Mouse (Mus musculus): Measurements from ENCODE around the gene Metrn. TPM values are rescaled to one million over a fixed set of nuclear protein-coding genes. Genes with fewer than 3 reads are reported as not detected.

The Metrn gene
- total RNA-seq, 2 experiments from 2014 or later: 1.3 to 3.2 TPM

Other genes starting within 250 kb of the Metrn start
- not detected in 2 replicates for gene Sox8, start 226.4 kb downstream of the Metrn start, total RNA-seq (2015; ENCODE audit: low replicate concordance)
- 0.17 TPM in 1 of 2 replicates, not detected in the other for gene Sox8, start 226.4 kb downstream of the Metrn start, total RNA-seq (2017; ENCODE audit: low replicate concordance)
- gene Lmf1, start 218.1 kb downstream of the Metrn start, total RNA-seq (2015; ENCODE audit: low replicate concordance): 2.7 and 7.1 TPM in 2 replicates
- 1.5 and 1.8 TPM in 2 replicates for gene Lmf1, start 218.1 kb downstream of the Metrn start, total RNA-seq (2017; ENCODE audit: low replicate concordance)
- not detected in 2 replicates for gene Gng13, start 80.0 kb downstream of the Metrn start, total RNA-seq (2015; ENCODE audit: low replicate concordance)
- gene Gng13, start 80.0 kb downstream of the Metrn start, total RNA-seq (2017; ENCODE audit: low replicate concordance): 0.70 TPM in 1 of 2 replicates, not detected in the other
- gene Chtf18, start 69.7 kb downstream of the Metrn start, total RNA-seq (2015; ENCODE audit: low replicate concordance): 7.7 and 8.6 TPM in 2 replicates
- gene Chtf18, start 69.7 kb downstream of the Metrn start, total RNA-seq (2017; ENCODE audit: low replicate concordance): 7.6 and 11.8 TPM in 2 replicates
- gene Rpusd1, start 69.5 kb downstream of the Metrn start, total RNA-seq (2015; ENCODE audit: low replicate concordance): 4.2 and 6.5 TPM in 2 replicates
- 1.4 TPM in 2 replicates for gene Rpusd1, start 69.5 kb downstream of the Metrn start, total RNA-seq (2017; ENCODE audit: low replicate concordance)
- gene Mslnl, start 61.1 kb downstream of the Metrn start, total RNA-seq (2015; ENCODE audit: low replicate concordance): not detected in 2 replicates
- gene Mslnl, start 61.1 kb downstream of the Metrn start, total RNA-seq (2017; ENCODE audit: low replicate concordance): not detected in 2 replicates
- not detected in 2 replicates for gene Msln, start 42.8 kb downstream of the Metrn start, total RNA-seq (2015; ENCODE audit: low replicate concordance)
- gene Msln, start 42.8 kb downstream of the Metrn start, total RNA-seq (2017; ENCODE audit: low replicate concordance): not detected in 2 replicates
- 3.5 and 5.9 TPM in 2 replicates for gene Narfl, start 23.4 kb downstream of the Metrn start, total RNA-seq (2015; ENCODE audit: low replicate concordance)
- 6.2 and 7.8 TPM in 2 replicates for gene Narfl, start 23.4 kb downstream of the Metrn start, total RNA-seq (2017; ENCODE audit: low replicate concordance)
- gene Haghl, start 11.5 kb downstream of the Metrn start, total RNA-seq (2015; ENCODE audit: low replicate concordance): 2.9 TPM in 1 of 2 replicates, not detected in the other
- gene Haghl, start 11.5 kb downstream of the Metrn start, total RNA-seq (2017; ENCODE audit: low replicate concordance): 1.9 and 3.1 TPM in 2 replicates
- gene Ccdc78, start 10.6 kb downstream of the Metrn start, total RNA-seq (2015; ENCODE audit: low replicate concordance): not detected in 2 replicates
- not detected in 2 replicates for gene Ccdc78, start 10.6 kb downstream of the Metrn start, total RNA-seq (2017; ENCODE audit: low replicate concordance)
- gene Fam173a, start 4.2 kb downstream of the Metrn start, total RNA-seq (2015; ENCODE audit: low replicate concordance): 14.8 and 24.9 TPM in 2 replicates
- 7.7 and 9.6 TPM in 2 replicates for gene Fam173a, start 4.2 kb downstream of the Metrn start, total RNA-seq (2017; ENCODE audit: low replicate concordance)
- gene AC134908.4, start 1.5 kb downstream of the Metrn start, total RNA-seq (2015; ENCODE audit: low replicate concordance): not detected in 2 replicates
- gene AC134908.4, start 1.5 kb downstream of the Metrn start, total RNA-seq (2017; ENCODE audit: low replicate concordance): not detected in 2 replicates
- gene Fbxl16, start 11.9 kb upstream of the Metrn start, total RNA-seq (2015; ENCODE audit: low replicate concordance): not detected in 2 replicates
- gene Fbxl16, start 11.9 kb upstream of the Metrn start, total RNA-seq (2017; ENCODE audit: low replicate concordance): 0.17 TPM in 1 of 2 replicates, not detected in the other
- 0.38 and 0.42 TPM in 2 replicates for gene Wdr24, start 26.5 kb upstream of the Metrn start, total RNA-seq (2015; ENCODE audit: low replicate concordance)
- gene Wdr24, start 26.5 kb upstream of the Metrn start, total RNA-seq (2017; ENCODE audit: low replicate concordance): 4.9 and 6.0 TPM in 2 replicates
- 0.84 and 2.1 TPM in 2 replicates for gene Jmjd8, start 31.7 kb upstream of the Metrn start, total RNA-seq (2015; ENCODE audit: low replicate concordance)
- gene Jmjd8, start 31.7 kb upstream of the Metrn start, total RNA-seq (2017; ENCODE audit: low replicate concordance): 3.9 and 6.7 TPM in 2 replicates
- gene Stub1, start 36.3 kb upstream of the Metrn start, total RNA-seq (2015; ENCODE audit: low replicate concordance): 15.0 and 28.0 TPM in 2 replicates
- gene Stub1, start 36.3 kb upstream of the Metrn start, total RNA-seq (2017; ENCODE audit: low replicate concordance): 18.8 and 27.9 TPM in 2 replicates
- gene Rhbdl1, start 40.2 kb upstream of the Metrn start, total RNA-seq (2015; ENCODE audit: low replicate concordance): not detected in 2 replicates
- gene Rhbdl1, start 40.2 kb upstream of the Metrn start, total RNA-seq (2017; ENCODE audit: low replicate concordance): 4.7 TPM in 1 of 2 replicates, not detected in the other
- gene Gm20683, start 44.6 kb upstream of the Metrn start, total RNA-seq (2015; ENCODE audit: low replicate concordance): 0.84 TPM in 1 of 2 replicates, not detected in the other
- gene Gm20683, start 44.6 kb upstream of the Metrn start, total RNA-seq (2017; ENCODE audit: low replicate concordance): 2.6 TPM in 1 of 2 replicates, not detected in the other
- gene Rhot2, start 47.7 kb upstream of the Metrn start, total RNA-seq (2015; ENCODE audit: low replicate concordance): 3.3 and 9.8 TPM in 2 replicates
- 19.7 and 28.6 TPM in 2 replicates for gene Rhot2, start 47.7 kb upstream of the Metrn start, total RNA-seq (2017; ENCODE audit: low replicate concordance)
- 12.5 and 17.6 TPM in 2 replicates for gene Wdr90, start 64.4 kb upstream of the Metrn start, total RNA-seq (2015; ENCODE audit: low replicate concordance)
- 10.0 and 12.7 TPM in 2 replicates for gene Wdr90, start 64.4 kb upstream of the Metrn start, total RNA-seq (2017; ENCODE audit: low replicate concordance)
- 9.4 and 9.8 TPM in 2 replicates for gene Mcrip2, start 71.6 kb upstream of the Metrn start, total RNA-seq (2015; ENCODE audit: low replicate concordance)
- gene Mcrip2, start 71.6 kb upstream of the Metrn start, total RNA-seq (2017; ENCODE audit: low replicate concordance): 1.7 and 8.0 TPM in 2 replicates
- 7.3 and 9.4 TPM in 2 replicates for gene Mettl26, start 77.9 kb upstream of the Metrn start, total RNA-seq (2015; ENCODE audit: low replicate concordance)
- 3.7 and 5.3 TPM in 2 replicates for gene Mettl26, start 77.9 kb upstream of the Metrn start, total RNA-seq (2017; ENCODE audit: low replicate concordance)
- gene Wfikkn1, start 83.7 kb upstream of the Metrn start, total RNA-seq (2015; ENCODE audit: low replicate concordance): not detected in 2 replicates
- gene Wfikkn1, start 83.7 kb upstream of the Metrn start, total RNA-seq (2017; ENCODE audit: low replicate concordance): 1.0 TPM in 1 of 2 replicates, not detected in the other
- 2.3 and 6.7 TPM in 2 replicates for gene Rab40c, start 122.6 kb upstream of the Metrn start, total RNA-seq (2015; ENCODE audit: low replicate concordance)
- 1.2 and 1.5 TPM in 2 replicates for gene Rab40c, start 122.6 kb upstream of the Metrn start, total RNA-seq (2017; ENCODE audit: low replicate concordance)
- 1,336 and 1,664 TPM in 2 replicates for gene Pigq, start 147.8 kb upstream of the Metrn start, total RNA-seq (2015; ENCODE audit: low replicate concordance)
- gene Pigq, start 147.8 kb upstream of the Metrn start, total RNA-seq (2017; ENCODE audit: low replicate concordance): 1,480 and 1,728 TPM in 2 replicates
- 49.2 and 66.7 TPM in 2 replicates for gene Nhlrc4, start 147.8 kb upstream of the Metrn start, total RNA-seq (2015; ENCODE audit: low replicate concordance)
- 40.7 and 62.0 TPM in 2 replicates for gene Nhlrc4, start 147.8 kb upstream of the Metrn start, total RNA-seq (2017; ENCODE audit: low replicate concordance)
- gene A930017K11Rik, start 155.4 kb upstream of the Metrn start, total RNA-seq (2015; ENCODE audit: low replicate concordance): not detected in 2 replicates
- not detected in 2 replicates for gene A930017K11Rik, start 155.4 kb upstream of the Metrn start, total RNA-seq (2017; ENCODE audit: low replicate concordance)
- gene Capn15, start 188.7 kb upstream of the Metrn start, total RNA-seq (2015; ENCODE audit: low replicate concordance): 1.2 and 1.5 TPM in 2 replicates
- gene Capn15, start 188.7 kb upstream of the Metrn start, total RNA-seq (2017; ENCODE audit: low replicate concordance): 1.4 and 2.4 TPM in 2 replicates